Mouse (Mus musculus): ENCODE measurements around the gene Nap1l1. TPM values are rescaled to one million over a fixed set of nuclear protein-coding genes. Genes with fewer than 3 reads are reported as not detected.
A peak's percentile ranks its signal among the peaks of the same experiment; 100 is the strongest.

Nap1l1 gene
- polyA plus RNA-seq, 1 experiment from 2014 or later = 371 TPM

GRCm38 (mm10) chr10:111509103-111509784 lies 36.2 kb downstream of the Nap1l1 start:
- no peaks in the 10 kb centered on the region for H3K9me3 ChIP-seq
- H3K4me1 ChIP-seq = peaks cover 51% of the 10 kb centered on the region
- H3K36me3 ChIP-seq (replicated peaks) = no peaks in the 10 kb centered on the region
- H3K27me3 ChIP-seq (replicated peaks; ENCODE audit: low read depth, poor library complexity, severe bottlenecking) = no peaks in the 10 kb centered on the region
- H3K4me3 ChIP-seq = peak overlapping the region; percentile 89
- WGBS = 9% methylated on average over 8 of the region's 8 CpGs
- DNase-seq (ENCODE audit: low spot score) = peak; percentile 27
- peak overlapping the region; percentile 96; the same call in 1 of the 2 replicates for H3K27ac ChIP-seq (replicated peaks)

DNA sequence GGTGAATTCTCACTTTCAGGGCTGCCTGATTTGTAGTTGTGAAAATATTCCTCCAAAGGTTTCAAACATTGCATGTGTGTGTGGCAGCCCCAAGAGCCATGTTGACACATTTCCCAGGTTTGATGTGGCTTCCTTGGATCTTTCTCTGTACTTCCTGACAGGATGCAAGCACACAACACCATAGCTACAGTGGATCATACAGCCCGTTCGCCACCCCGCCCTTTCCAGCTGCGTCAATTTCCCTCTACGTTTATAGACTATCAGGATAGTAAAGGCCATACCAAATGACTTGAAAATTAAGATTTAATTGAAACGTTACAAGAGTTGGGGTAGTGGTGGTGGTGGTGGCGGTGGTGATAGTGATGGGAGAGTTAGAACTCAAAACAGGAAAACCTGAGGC lies 37.0 kb downstream of the Nap1l1 start:
- Histone ChIP-seq H3K27me3 (replicated peaks; ENCODE audit: low read depth, poor library complexity, severe bottlenecking) (no peaks in the 10 kb centered on the region), H3K4me3 (0 out of 2 replicates have a peak overlapping the region, but pooled peaks have one; percentile 89), H3K9me3 (no peaks in the 10 kb centered on the region), H3K4me1 (peaks cover 52% of the 10 kb centered on the region), H3K36me3 (replicated peaks) (no peaks in the 10 kb centered on the region), H3K27ac (replicated peaks) (no peak overlapping the region)
- WGBS = 72% methylated on average over 7 of the region's 7 CpGs
- DNase-seq (ENCODE audit: low spot score) = no peak

GRCm38 (mm10) chr10:111510798-111511197 lies 37.8 kb downstream of the Nap1l1 start:
- H3K27ac ChIP-seq (replicated peaks) = no peak overlapping the region; the same call in 1 of the 2 replicates
- H3K27me3 ChIP-seq (replicated peaks; ENCODE audit: low read depth, poor library complexity, severe bottlenecking) = no peaks in the 10 kb centered on the region
- no peak overlapping the region for H3K4me3 ChIP-seq
- DNase-seq (ENCODE audit: low spot score) = no peak
- WGBS = 51% methylated on average over 7 of the region's 7 CpGs
- H3K36me3 ChIP-seq (replicated peaks) = no peaks in the 10 kb centered on the region
- peaks cover 54% of the 10 kb centered on the region for H3K4me1 ChIP-seq
- H3K9me3 ChIP-seq = no peaks in the 10 kb centered on the region

DNA sequence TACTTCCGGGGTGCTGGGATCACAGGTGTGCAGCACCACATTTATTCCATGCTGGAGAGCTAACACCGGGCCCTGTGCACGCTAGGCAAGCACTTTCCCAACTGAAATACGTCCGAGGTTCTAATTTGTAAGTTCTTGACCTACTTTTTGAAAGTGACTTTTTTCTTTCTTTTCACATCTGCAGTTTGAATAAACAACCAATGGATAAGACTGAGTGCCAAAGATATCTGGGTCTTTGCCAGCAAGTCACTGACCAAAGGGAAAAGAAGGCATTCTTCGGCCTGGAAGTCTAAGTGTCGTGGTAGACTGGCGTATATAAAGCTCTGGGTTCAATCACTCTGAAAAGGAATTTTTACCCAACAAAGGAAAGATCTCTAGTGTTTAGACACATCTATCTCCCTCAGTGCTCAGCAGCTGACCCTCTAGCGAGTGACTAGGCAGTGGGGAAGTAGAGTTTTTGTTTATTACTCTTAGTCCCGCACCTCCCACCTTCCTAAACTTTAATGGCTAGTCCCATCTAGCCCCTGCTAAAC lies 39.1 kb downstream of the Nap1l1 start:
- Histone ChIP-seq H3K27me3 (replicated peaks; ENCODE audit: low read depth, poor library complexity, severe bottlenecking) (0 out of 2 replicates have a peak, but pooled peaks cover 3% of the 10 kb centered on the region), H3K4me3 (no peak overlapping the region), H3K4me1 (peaks cover 55% of the 10 kb centered on the region), H3K27ac (replicated peaks) (no peak overlapping the region), H3K36me3 (replicated peaks) (no peaks in the 10 kb centered on the region), H3K9me3 (no peaks in the 10 kb centered on the region)
- no peak for DNase-seq (ENCODE audit: low spot score)
- 89% methylated on average over 10 of the region's 10 CpGs for WGBS

DNA sequence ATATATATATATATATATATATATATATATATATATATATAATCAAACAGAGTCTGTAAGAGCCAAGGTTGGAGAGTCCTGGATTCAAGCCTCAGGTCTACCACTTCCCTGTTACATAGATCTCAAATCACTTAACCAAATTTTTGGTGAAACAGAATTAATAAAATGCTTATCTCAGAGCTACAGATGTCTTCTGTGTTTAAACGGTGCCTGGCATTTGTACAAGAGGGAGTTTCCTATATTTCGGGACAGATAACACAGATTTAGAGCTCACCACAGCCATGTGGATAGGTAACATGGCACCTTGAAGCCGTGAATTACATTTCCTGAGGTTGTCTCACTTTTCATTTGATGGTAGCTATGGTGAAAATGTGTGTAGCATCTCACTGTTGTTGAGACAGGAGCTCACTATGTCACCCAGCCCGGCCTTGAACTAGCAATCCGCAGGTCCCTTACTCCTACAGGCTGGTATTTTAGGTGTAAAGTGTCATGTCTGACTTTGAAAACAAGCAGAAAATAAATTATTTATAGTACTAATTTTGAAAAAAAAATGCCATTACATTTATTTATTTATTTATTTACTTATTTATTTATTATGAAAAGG lies 41.4 kb downstream of the Nap1l1 start:
- H3K36me3 ChIP-seq (replicated peaks) = no peaks in the 10 kb centered on the region
- DNase-seq (ENCODE audit: low spot score) = no peak

DNA sequence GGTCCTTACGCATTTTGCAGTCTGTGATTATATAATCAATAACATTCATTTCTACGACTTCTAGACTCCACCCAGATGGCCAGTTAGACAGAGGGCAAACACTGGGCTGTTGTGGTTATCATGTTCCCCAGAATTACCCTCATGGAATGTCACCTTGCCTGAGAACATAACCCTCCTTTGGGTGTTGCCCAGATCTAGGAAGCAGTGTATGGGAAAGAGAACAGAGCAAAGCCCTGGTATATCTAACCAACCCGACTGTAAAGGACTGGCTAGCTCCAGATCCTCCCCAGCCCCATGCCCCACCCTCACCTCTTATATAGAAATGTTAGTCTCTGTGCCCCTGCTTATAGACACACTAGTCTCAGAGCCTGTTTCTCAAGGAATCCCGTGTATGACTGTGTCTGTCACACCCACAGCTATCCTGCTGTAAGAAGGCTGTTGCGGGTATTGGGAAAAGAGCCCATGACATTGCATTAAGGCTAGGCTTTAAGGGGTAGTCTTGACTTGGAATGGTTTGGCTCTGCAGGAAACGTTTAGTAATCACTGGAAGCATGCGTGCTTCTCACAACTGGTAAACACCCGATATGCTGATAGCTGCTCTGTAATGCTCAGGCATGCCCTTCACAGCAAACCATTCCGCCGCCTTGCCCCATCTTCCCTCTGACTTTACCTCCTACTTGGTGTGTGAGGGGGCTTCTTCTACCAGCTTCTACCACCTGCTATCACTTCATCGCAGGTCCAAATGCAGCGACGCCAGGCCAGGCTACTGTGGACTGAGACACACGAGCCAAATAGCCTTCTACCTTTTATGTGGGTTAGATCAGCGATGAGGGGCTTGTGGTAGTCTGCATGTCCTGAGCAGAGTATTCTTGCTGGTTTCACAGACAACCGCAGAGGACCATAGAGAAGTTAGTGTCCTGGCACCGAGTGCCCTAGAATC lies 42.3 kb downstream of the Nap1l1 start:
- Histone ChIP-seq H3K36me3 (replicated peaks) (no peaks in the 10 kb centered on the region), H3K27ac (replicated peaks) (no peak overlapping the region; the same call in 1 of the 2 replicates), H3K9me3 (no peaks in the 10 kb centered on the region), H3K4me1 (peaks cover 46% of the 10 kb centered on the region), H3K4me3 (no peak overlapping the region), H3K27me3 (replicated peaks; ENCODE audit: low read depth, poor library complexity, severe bottlenecking) (0 out of 2 replicates have a peak, but pooled peaks cover 5% of the 10 kb centered on the region)
- WGBS = 84% methylated on average over 17 of the region's 17 CpGs
- DNase-seq (ENCODE audit: low spot score) = no peak

More for the DNA sequence above, 41.4 kb downstream of the Nap1l1 start:
- H3K4me1 ChIP-seq = peaks cover 46% of the 10 kb centered on the region
- no peaks in the 10 kb centered on the region for H3K9me3 ChIP-seq
- H3K4me3 ChIP-seq = no peak overlapping the region
- no peak overlapping the region for H3K27ac ChIP-seq (replicated peaks)
- 92% methylated on average over 5 of the region's 5 CpGs for WGBS
- H3K27me3 ChIP-seq (replicated peaks; ENCODE audit: low read depth, poor library complexity, severe bottlenecking) = 0 out of 2 replicates have a peak, but pooled peaks cover 5% of the 10 kb centered on the region

GRCm38 (mm10) chr10:111516172-111516588 lies 43.2 kb downstream of the Nap1l1 start:
- no peaks in the 10 kb centered on the region for H3K36me3 ChIP-seq (replicated peaks)
- no peaks in the 10 kb centered on the region for H3K9me3 ChIP-seq
- DNase-seq (ENCODE audit: low spot score) = no peak
- peak overlapping the region; percentile 52 for H3K27ac ChIP-seq (replicated peaks)
- 57% methylated on average over 13 of the region's 13 CpGs for WGBS
- H3K4me1 ChIP-seq = peaks cover 44% of the 10 kb centered on the region
- no peak overlapping the region for H3K4me3 ChIP-seq
- H3K27me3 ChIP-seq (replicated peaks; ENCODE audit: low read depth, poor library complexity, severe bottlenecking) = 0 out of 2 replicates have a peak, but pooled peaks cover 5% of the 10 kb centered on the region

DNA sequence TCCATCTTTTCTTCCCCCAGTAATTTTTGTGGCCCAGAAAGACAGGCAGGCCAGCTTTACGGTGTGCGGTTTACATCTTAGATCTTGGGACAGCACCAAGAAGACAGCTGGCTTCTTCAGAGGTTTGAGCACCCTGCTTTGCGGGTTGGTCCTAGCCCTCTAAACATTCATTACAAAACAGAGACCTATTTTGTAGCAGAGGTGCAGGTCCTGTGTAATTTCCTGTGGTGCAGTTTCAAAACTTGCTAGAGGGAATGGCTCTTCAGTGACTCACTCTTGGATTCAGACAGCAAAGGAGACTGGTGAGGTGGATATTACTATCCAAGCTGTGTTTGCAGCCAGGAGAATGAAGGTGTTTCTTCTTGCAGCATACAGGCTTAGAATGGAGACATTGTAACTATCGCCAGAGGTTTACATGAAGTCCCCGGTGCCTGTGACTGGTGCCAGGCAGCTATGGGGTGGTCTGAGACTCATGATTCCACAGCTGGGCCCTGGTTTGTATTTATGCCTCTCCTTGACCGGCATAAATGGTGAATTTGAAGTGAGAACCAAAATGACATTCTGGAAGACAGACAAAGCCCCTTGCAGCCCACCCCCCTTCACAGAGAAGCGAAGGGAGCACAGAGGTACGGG lies 43.9 kb downstream of the Nap1l1 start:
- Histone ChIP-seq H3K27ac (replicated peaks) (peak overlapping the region; percentile 32; the same call in 1 of the 2 replicates), H3K9me3 (no peaks in the 10 kb centered on the region), H3K4me1 (peaks cover 46% of the 10 kb centered on the region), H3K27me3 (replicated peaks; ENCODE audit: low read depth, poor library complexity, severe bottlenecking) (0 out of 2 replicates have a peak, but pooled peaks cover 5% of the 10 kb centered on the region), H3K36me3 (replicated peaks) (no peaks in the 10 kb centered on the region), H3K4me3 (no peak overlapping the region)
- WGBS = 83% methylated on average over 8 of the region's 8 CpGs
- DNase-seq (ENCODE audit: low spot score) = no peak

DNA sequence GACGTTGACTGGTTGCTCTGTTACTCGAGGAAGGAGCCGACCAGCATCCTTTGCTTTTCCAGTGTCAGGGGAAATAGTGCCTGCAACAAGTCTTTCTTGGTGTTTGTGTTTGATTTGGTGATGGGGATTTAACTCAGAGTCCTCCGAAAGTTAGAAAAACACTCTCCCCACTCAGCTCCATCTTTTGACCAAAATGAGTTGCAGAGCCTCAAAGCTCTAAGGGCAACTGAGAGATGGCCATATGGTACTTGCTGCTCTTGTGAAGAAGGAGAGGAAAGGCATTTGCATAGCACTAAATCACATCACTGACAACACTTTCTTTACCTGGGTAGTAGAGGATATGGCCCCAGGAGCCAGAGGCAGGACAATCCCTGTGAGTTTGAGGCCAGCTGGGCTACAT lies 45.3 kb downstream of the Nap1l1 start:
- no peak overlapping the region for H3K27ac ChIP-seq (replicated peaks)
- DNase-seq (ENCODE audit: low spot score) = no peak
- H3K4me3 ChIP-seq = no peak overlapping the region
- 80% methylated on average over 4 of the region's 4 CpGs for WGBS
- H3K4me1 ChIP-seq = peaks cover 54% of the 10 kb centered on the region
- H3K36me3 ChIP-seq (replicated peaks) = no peaks in the 10 kb centered on the region
- H3K9me3 ChIP-seq = no peaks in the 10 kb centered on the region
- 0 out of 2 replicates have a peak, but pooled peaks cover 9% of the 10 kb centered on the region for H3K27me3 ChIP-seq (replicated peaks; ENCODE audit: low read depth, poor library complexity, severe bottlenecking)

DNA sequence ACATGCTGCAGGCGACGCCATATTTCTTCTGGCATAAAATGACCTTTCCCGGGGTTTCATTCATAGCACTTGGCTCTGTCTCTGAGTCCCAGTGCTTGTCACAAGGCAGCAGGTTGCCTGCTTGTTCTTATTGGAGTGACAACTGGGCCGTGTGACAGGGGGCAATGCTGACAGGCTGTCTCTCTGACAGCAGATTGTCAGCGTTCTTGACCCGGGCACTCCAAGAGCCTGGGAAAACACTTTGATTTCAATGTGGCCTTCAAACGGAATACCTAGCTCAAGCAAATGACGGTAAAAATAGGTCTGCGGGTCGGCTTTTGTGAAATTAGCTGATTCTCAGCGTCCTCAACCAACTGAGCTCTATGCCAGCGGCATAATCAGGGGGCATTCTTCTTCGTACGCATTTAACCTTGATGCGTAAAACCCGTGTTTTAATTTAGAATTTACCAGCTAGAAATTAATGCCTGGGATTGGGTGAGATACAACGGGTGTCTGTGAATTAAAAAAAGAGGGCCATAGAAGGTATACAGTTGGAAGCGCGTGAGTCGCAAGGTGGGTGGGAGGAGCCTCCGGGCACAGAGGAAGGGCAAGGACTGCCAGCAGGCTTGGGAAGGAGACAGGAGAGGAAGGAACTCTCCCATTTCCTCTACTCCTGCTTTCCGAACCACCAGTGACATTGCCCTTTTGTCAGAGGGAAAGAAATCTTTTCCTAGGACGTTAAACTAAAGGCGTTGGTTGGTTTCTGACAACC lies 46.8 kb downstream of the Nap1l1 start:
- WGBS = 48% methylated on average over 24 of the region's 24 CpGs
- H3K4me3 ChIP-seq = peak overlapping the region; percentile 39

GRCm38 (mm10) chr10:111520621-111521020 lies 47.6 kb downstream of the Nap1l1 start:
- DNase-seq (ENCODE audit: low spot score) = no peak
- no peaks in the 10 kb centered on the region for H3K36me3 ChIP-seq (replicated peaks)
- WGBS = 55% methylated on average over 3 of the region's 3 CpGs
- no peaks in the 10 kb centered on the region for H3K9me3 ChIP-seq
- H3K4me1 ChIP-seq = peaks cover 56% of the 10 kb centered on the region
- no peak overlapping the region for H3K27ac ChIP-seq (replicated peaks)
- H3K4me3 ChIP-seq = no peak overlapping the region
- 0 out of 2 replicates have a peak, but pooled peaks cover 9% of the 10 kb centered on the region for H3K27me3 ChIP-seq (replicated peaks; ENCODE audit: low read depth, poor library complexity, severe bottlenecking)

More for the DNA sequence above, 46.8 kb downstream of the Nap1l1 start:
- Histone ChIP-seq H3K9me3 (no peaks in the 10 kb centered on the region), H3K27me3 (replicated peaks; ENCODE audit: low read depth, poor library complexity, severe bottlenecking) (0 out of 2 replicates have a peak, but pooled peaks cover 9% of the 10 kb centered on the region), H3K4me1 (peaks cover 63% of the 10 kb centered on the region), H3K27ac (replicated peaks) (peak overlapping the region; percentile 30; the same call in 1 of the 2 replicates), H3K36me3 (replicated peaks) (no peaks in the 10 kb centered on the region)
- no peak for DNase-seq (ENCODE audit: low spot score)

All from embryonic facial prominence, embryonic 10.5 days (tissue).